Mouse (Mus musculus): ENCODE measurements at regions not wholly inside any gene's neighbourhood (a gene's known extent, or its start where the extent isn't known, plus 50 kb on each side); places are given as distances from the start of the nearest gene placed in this dataset.

- Histone ChIP-seq H3K4me3 (replicated peaks; ENCODE audit: extremely low read depth, low read depth, low read length) (no peak overlapping the region), H3K4me1 (ENCODE audit: control insufficient read depth, insufficient read depth, low read length) (peaks cover 3% of the 10 kb centered on the region; the same call in 1 of the 2 replicates)
- WGBS = 83% methylated on average over 5 of the region's 5 CpGs
- TF ChIP-seq CTCF (IDR thresholded peaks at IDR 0.05; ENCODE audit: insufficient read depth, low read length) (no peak), POLR2A (IDR thresholded peaks at IDR 0.05; ENCODE audit: borderline replicate concordance, extremely low read depth, low read depth, low read length) (no peak)
- DNase-seq = no peak
These were observed 63.7 kb upstream of the Picalm start for GRCm38 (mm10) chr7:90066275-90066674.

GRCm38 (mm10) chr7:90067961-90068665 is 61.9 kb upstream of the Picalm start:
- no peak overlapping the region for H3K4me3 ChIP-seq (replicated peaks; ENCODE audit: extremely low read depth, low read depth, low read length)
- 70% methylated on average over 3 of the region's 3 CpGs for WGBS
- no peak for DNase-seq
- TF ChIP-seq POLR2A (IDR thresholded peaks at IDR 0.05; ENCODE audit: borderline replicate concordance, extremely low read depth, low read depth, low read length) (no peak), CTCF (IDR thresholded peaks at IDR 0.05; ENCODE audit: insufficient read depth, low read length) (no peak)
- H3K4me1 ChIP-seq (ENCODE audit: control insufficient read depth, insufficient read depth, low read length) = no peaks in the 10 kb centered on the region

- WGBS = 92% methylated on average over 7 of the region's 7 CpGs
- TF ChIP-seq POLR2A (IDR thresholded peaks at IDR 0.05; ENCODE audit: borderline replicate concordance, extremely low read depth, low read depth, low read length) = no peak
- DNase-seq = no peak
- H3K4me3 ChIP-seq (replicated peaks; ENCODE audit: extremely low read depth, low read depth, low read length) = no peak overlapping the region
- no peaks in the 10 kb centered on the region for H3K4me1 ChIP-seq (ENCODE audit: control insufficient read depth, insufficient read depth, low read length)
These were observed 59.7 kb upstream of the Picalm start for GRCm38 (mm10) chr7:90070267-90070666.

- no peak for DNase-seq
- no peak for TF ChIP-seq CTCF (IDR thresholded peaks at IDR 0.05; ENCODE audit: insufficient read depth, low read length)
- no peak for TF ChIP-seq POLR2A (IDR thresholded peaks at IDR 0.05; ENCODE audit: borderline replicate concordance, extremely low read depth, low read depth, low read length)
- 87% methylated on average over 5 of the region's 5 CpGs for WGBS
- Histone ChIP-seq H3K4me1 (ENCODE audit: control insufficient read depth, insufficient read depth, low read length) (no peaks in the 10 kb centered on the region), H3K4me3 (replicated peaks; ENCODE audit: extremely low read depth, low read depth, low read length) (no peak overlapping the region)
These were observed 56.1 kb upstream of the Picalm start for GRCm38 (mm10) chr7:90073865-90074264.

GRCm38 (mm10) chr7:90074592-90074991 is 55.4 kb upstream of the Picalm start:
- 60% methylated on average over 2 of the region's 2 CpGs for WGBS
- DNase-seq = no peak
- H3K4me1 ChIP-seq (ENCODE audit: control insufficient read depth, insufficient read depth, low read length) = no peaks in the 10 kb centered on the region

GRCm38 (mm10) chr7:90077565-90077964 is 52.4 kb upstream of the Picalm start:
- WGBS = 90% methylated on average over 2 of the region's 2 CpGs
- H3K4me1 ChIP-seq (ENCODE audit: control insufficient read depth, insufficient read depth, low read length) = no peaks in the 10 kb centered on the region
- TF ChIP-seq CTCF (IDR thresholded peaks at IDR 0.05; ENCODE audit: insufficient read depth, low read length) (no peak), POLR2A (IDR thresholded peaks at IDR 0.05; ENCODE audit: borderline replicate concordance, extremely low read depth, low read depth, low read length) (no peak)
- no peak overlapping the region for H3K4me3 ChIP-seq (replicated peaks; ENCODE audit: extremely low read depth, low read depth, low read length)
- DNase-seq = no peak

More at GRCm38 (mm10) chr7:90074592-90074991, 55.4 kb upstream of the Picalm start:
- TF ChIP-seq POLR2A (IDR thresholded peaks at IDR 0.05; ENCODE audit: borderline replicate concordance, extremely low read depth, low read depth, low read length) (no peak), CTCF (IDR thresholded peaks at IDR 0.05; ENCODE audit: insufficient read depth, low read length) (no peak)
- no peak overlapping the region for H3K4me3 ChIP-seq (replicated peaks; ENCODE audit: extremely low read depth, low read depth, low read length)

GRCm38 (mm10) chr7:90080083-90080772 is 49.8 kb upstream of the Picalm start:
- no peaks in the 10 kb centered on the region for H3K4me1 ChIP-seq (ENCODE audit: control insufficient read depth, insufficient read depth, low read length)
- TF ChIP-seq CTCF (IDR thresholded peaks at IDR 0.05; ENCODE audit: insufficient read depth, low read length) (no peak), POLR2A (IDR thresholded peaks at IDR 0.05; ENCODE audit: borderline replicate concordance, extremely low read depth, low read depth, low read length) (no peak)
- H3K4me3 ChIP-seq (replicated peaks; ENCODE audit: extremely low read depth, low read depth, low read length) = no peak overlapping the region
- WGBS = 65% methylated on average over 7 of the region's 7 CpGs
- no peak for DNase-seq

Measured in lung, adult 2 months (tissue).